Mouse (Mus musculus) heart, adult 2 months (tissue): ENCODE data around the gene Kdm5b.

Experiments used
- CTCF ChIP-seq: fragments of 200-600 bp; IDR thresholded peaks from 2 replicates; pipeline ENCODE4 v1.8.1; 2022; ENCODE audit warnings: antibody characterized with exemption, mild to moderate bottlenecking, moderate library complexity
- EP300 ChIP-seq: fragments of 200-500 bp; IDR thresholded peaks from 2 replicates; pipeline ENCODE4 v1.6.1; 2011; ENCODE audit warnings: low read depth, low read length, control low read depth; ENCODE audit not compliant: insufficient read depth
- POLR2A ChIP-seq: fragments of 200-500 bp; IDR thresholded peaks from 2 replicates; pipeline ENCODE4 v1.6.1; 2011; ENCODE audit warnings: mild to moderate bottlenecking, low read depth, low read length, control low read depth; ENCODE audit not compliant: insufficient read depth

GRCm38 (mm10) chr1:134551869-134552268 lies 8.1 kb upstream of the Kdm5b start:
- TF ChIP-seq EP300 (no peak), CTCF (no peak), POLR2A (no peak)
